Mouse (Mus musculus) C2C12 (cell line): ENCODE results near the gene L1td1. TPM values are rescaled to one million over a fixed set of nuclear protein-coding genes. Genes with fewer than 3 reads are reported as not detected.
"Not testable (repeated sequence)": the region's sequence is repeated elsewhere in the genome, so short reads cannot be mapped to it uniquely, and the experiment has no call there.

Experiments
- H3K27me3 ChIP-seq: one replicate; pipeline ENCODE4 v1.6.1; 2011; ENCODE audit not compliant: control insufficient read depth, insufficient read depth, insufficient read length
- H3K36me3 ChIP-seq: one replicate; pipeline ENCODE4 v1.6.1; 2011; ENCODE audit not compliant: control insufficient read depth, insufficient read depth
- H3K4me3 ChIP-seq: one replicate; pipeline ENCODE4 v1.5.1; 2011; ENCODE audit warnings: mild to moderate bottlenecking, control low read depth; ENCODE audit not compliant: poor library complexity, insufficient read depth, severe bottlenecking
- H3K79me2 ChIP-seq: one replicate; pipeline ENCODE4 v1.6.1; 2011; ENCODE audit not compliant: control insufficient read depth, insufficient read depth
- H3K79me3 ChIP-seq: one replicate; pipeline ENCODE4 v1.6.1; 2011; ENCODE audit warnings: low read depth, control low read depth
- H3ac ChIP-seq: one replicate; pipeline ENCODE3; 2011; ENCODE audit warnings: low read depth; ENCODE audit not compliant: control insufficient read depth, insufficient read length
- CEBPB ChIP-seq: IDR thresholded peaks from one replicate; pipeline ENCODE4 v1.6.1; 2011; ENCODE audit warnings: low read depth, mild to moderate bottlenecking, control low read depth, moderate library complexity
- CTCF ChIP-seq: IDR thresholded peaks from one replicate; pipeline ENCODE4 v1.5.1; 2011; ENCODE audit not compliant: control insufficient read depth, insufficient read depth, insufficient read length
- FOSL1 ChIP-seq: IDR thresholded peaks from one replicate; pipeline ENCODE4 v1.8.0; 2011; ENCODE audit warnings: mild to moderate bottlenecking, low read length; ENCODE audit not compliant: poor library complexity, insufficient read depth, severe bottlenecking
- MAX ChIP-seq: IDR thresholded peaks from one replicate; pipeline ENCODE4 v1.6.1; 2011; ENCODE audit warnings: mild to moderate bottlenecking, control low read depth
- MYOD1 ChIP-seq: IDR thresholded peaks from one replicate; pipeline ENCODE4 v1.6.1; 2011; ENCODE audit warnings: low read depth; ENCODE audit not compliant: control insufficient read depth, insufficient read length
- MYOG ChIP-seq: IDR thresholded peaks from one replicate; pipeline ENCODE4 v1.6.1; 2011; ENCODE audit not compliant: control insufficient read depth, insufficient read length; ENCODE audit errors: extremely low read depth
- USF1 ChIP-seq: IDR thresholded peaks from one replicate; pipeline ENCODE4 v1.6.1; 2011; ENCODE audit warnings: low read depth, mild to moderate bottlenecking, control low read depth, moderate library complexity
- polyA plus RNA-seq: library from polyadenylated mRNA; unstranded; fragments of >200 nt; fragmentation: generic; extraction: Trizol; gene quantifications from one replicate; pipeline ENCODE4 v1.2.1, GENCODE M21; 2012; ENCODE audit warnings: missing spikeins

L1td1 gene
- polyA plus RNA-seq, 1 experiment: not detected

- TF ChIP-seq USF1: no peak
- no peak for TF ChIP-seq MYOD1
- TF ChIP-seq MYOG: no peak
- no peak for TF ChIP-seq MAX
- no peak for TF ChIP-seq FOSL1
- no peak for TF ChIP-seq CEBPB
- no peak for TF ChIP-seq CTCF
- Histone ChIP-seq H3K79me2 (no peaks in the 10 kb centered on the region), H3K36me3 (no peaks in the 10 kb centered on the region), H3ac (no peak overlapping the region), H3K4me3 (no peak overlapping the region), H3K27me3 (no peaks in the 10 kb centered on the region), H3K79me3 (no peaks in the 10 kb centered on the region)
Observed at GRCm38 (mm10) chr4:98710891-98711290, 15.6 kb upstream of the L1td1 start.

GRCm38 (mm10) chr4:98717735-98718546 lies 8.6 kb upstream of the L1td1 start:
- TF ChIP-seq MYOG (no peak), CTCF (no peak), USF1 (no peak), MAX (no peak), FOSL1 (no peak), MYOD1 (no peak), CEBPB (no peak)
- no peaks in the 10 kb centered on the region for H3K36me3 ChIP-seq

GRCm38 (mm10) chr4:98718547-98718917 lies 8.0 kb upstream of the L1td1 start:
- TF ChIP-seq MYOG (no peak), MYOD1 (no peak), FOSL1 (no peak), MAX (no peak), USF1 (no peak), CEBPB (no peak), CTCF (no peak)
- H3K27me3 ChIP-seq: no peaks in the 10 kb centered on the region
- no peaks in the 10 kb centered on the region for H3K36me3 ChIP-seq
- no peaks in the 10 kb centered on the region for H3K79me2 ChIP-seq
- no peaks in the 10 kb centered on the region for H3K79me3 ChIP-seq
- H3ac ChIP-seq: no peak overlapping the region
- H3K4me3 ChIP-seq: no peak overlapping the region

More at GRCm38 (mm10) chr4:98717735-98718546, 8.6 kb upstream of the L1td1 start:
- H3K79me2 ChIP-seq: no peaks in the 10 kb centered on the region
- H3K79me3 ChIP-seq: no peaks in the 10 kb centered on the region
- H3ac ChIP-seq: no peak overlapping the region
- H3K4me3 ChIP-seq: no peak overlapping the region
- H3K27me3 ChIP-seq: no peaks in the 10 kb centered on the region

DNA sequence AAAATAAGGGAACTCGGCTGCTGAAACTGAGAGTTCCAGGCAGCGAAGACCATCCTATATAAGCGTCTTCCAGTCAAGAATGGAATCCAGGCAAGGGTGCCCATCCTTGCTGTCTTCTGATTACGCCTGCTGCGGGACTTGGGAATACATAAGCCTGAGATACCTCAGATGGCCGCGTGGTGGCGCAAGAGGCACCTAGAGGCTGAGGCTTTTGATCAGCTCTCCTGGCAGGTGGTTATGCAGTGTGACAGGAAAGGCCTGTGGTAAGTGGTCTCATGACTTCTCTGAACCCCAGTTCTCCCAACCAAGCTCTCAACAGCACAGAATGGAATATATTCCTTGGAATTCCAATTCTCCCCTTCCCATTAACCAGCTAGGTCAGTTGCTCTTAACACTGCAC lies 4.1 kb upstream of the L1td1 start:
- TF ChIP-seq MAX (no peak), USF1 (no peak), CTCF (no peak), FOSL1 (no peak), MYOD1 (no peak), CEBPB (no peak), MYOG (no peak)
- no peaks in the 10 kb centered on the region for H3K27me3 ChIP-seq
- no peak overlapping the region for H3ac ChIP-seq
- no peak overlapping the region for H3K4me3 ChIP-seq
- no peaks in the 10 kb centered on the region for H3K36me3 ChIP-seq
- H3K79me3 ChIP-seq: no peaks in the 10 kb centered on the region
- H3K79me2 ChIP-seq: no peaks in the 10 kb centered on the region

GRCm38 (mm10) chr4:98724682-98725081 lies 1.9 kb upstream of the L1td1 start:
- H3K36me3 ChIP-seq, H3ac ChIP-seq, H3K4me3 ChIP-seq, H3K79me2 ChIP-seq, H3K27me3 ChIP-seq, H3K79me3 ChIP-seq: not testable (repeated sequence)

- H3K79me2 ChIP-seq: no peaks in the 10 kb centered on the region
- H3K36me3 ChIP-seq: no peaks in the 10 kb centered on the region
- no peak overlapping the region for H3ac ChIP-seq
- H3K27me3 ChIP-seq: no peaks in the 10 kb centered on the region
- no peak overlapping the region for H3K4me3 ChIP-seq
- no peaks in the 10 kb centered on the region for H3K79me3 ChIP-seq
- TF ChIP-seq MAX (no peak), CEBPB (no peak), MYOG (no peak), USF1 (no peak)
Observed at GRCm38 (mm10) chr4:98725439-98725838, 1.1 kb upstream of the L1td1 start.
